Comparison of ENCODE assay signal across 9 mouse cellular contexts in the genomic region with DNA sequence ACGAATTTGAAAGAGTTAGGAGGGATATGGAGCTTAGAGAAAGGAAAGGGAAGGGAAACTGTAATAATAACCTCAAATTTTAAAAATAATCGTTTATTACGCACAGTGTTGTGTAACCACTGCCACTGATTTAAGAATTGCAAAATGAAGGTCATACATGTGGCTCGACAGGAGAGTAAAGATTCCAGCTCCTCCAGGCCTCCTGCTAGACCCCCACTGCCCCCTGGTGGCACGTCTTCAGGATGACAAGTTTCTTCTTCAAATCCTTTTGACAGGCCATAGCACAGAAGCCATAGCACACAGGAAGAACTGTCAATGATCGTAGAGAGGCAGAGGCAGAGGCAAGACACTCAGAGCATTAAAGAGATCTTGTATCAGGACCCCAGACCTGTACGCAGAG. TPM values are rescaled to one million over a fixed set of nuclear protein-coding genes. Genes with fewer than 3 reads are reported as not detected.
DNase-seq lines count a peak whose midpoint lies in the region; ATAC-seq lines count a peak whose summit lies in the region.
"Had no signal": no experiment of that assay in that cellular context is flagged by ENCODE, and none has a peak within 500 bp of the region (broad histone marks: within the 10 kb centered on the region; RNA-seq: fewer than 3 reads in every experiment).

No protein-coding gene starts in this region.

- ATAC-seq in midbrain, embryonic 16.5 days, result no peak

- no peaks in the 10 kb centered on the region for H3K27me3 ChIP-seq in midbrain, embryonic 10.5 days (ENCODE audit: low read depth, poor library complexity, severe bottlenecking)
- no peaks in the 10 kb centered on the region for H3K27me3 ChIP-seq in midbrain, embryonic 16.5 days (ENCODE audit: control insufficient read depth, insufficient read depth, low read depth, low read length)
- H3K27me3 ChIP-seq: embryonic facial prominence, embryonic 12.5 days had no signal

- no peak overlapping the region for H3K4me2 ChIP-seq in midbrain, embryonic 16.5 days (ENCODE audit: low read length)
- H3K4me2 ChIP-seq: embryonic facial prominence, embryonic 12.5 days had no signal

- 36% methylated on average over 7 of the region's 7 CpGs for WGBS in midbrain, embryonic 10.5 days
- 32% methylated on average over 7 of the region's 7 CpGs for WGBS in midbrain, embryonic 16.5 days

- H3K4me3 ChIP-seq in midbrain, embryonic 10.5 days, result no peak overlapping the region
- no peak overlapping the region for H3K4me3 ChIP-seq in midbrain, embryonic 16.5 days (ENCODE audit: low read depth, low read length)
- H3K4me3 ChIP-seq: embryonic facial prominence, embryonic 12.5 days had no signal

- no peaks in the 10 kb centered on the region for H3K9me3 ChIP-seq in midbrain, embryonic 10.5 days (replicated peaks)
- H3K9me3 ChIP-seq in midbrain, embryonic 16.5 days (replicated peaks; ENCODE audit: control insufficient read depth, low read length, poor library complexity, severe bottlenecking), result no peaks in the 10 kb centered on the region
- H3K9me3 ChIP-seq: embryonic facial prominence, embryonic 12.5 days had no signal

- H3K36me3 ChIP-seq in midbrain, embryonic 10.5 days, result no peaks in the 10 kb centered on the region
- no peaks in the 10 kb centered on the region for H3K36me3 ChIP-seq in midbrain, embryonic 16.5 days (ENCODE audit: control insufficient read depth, insufficient read depth, low read length)
- H3K36me3 ChIP-seq: embryonic facial prominence, embryonic 12.5 days had no signal

- peak; percentile 76 for DNase-seq in midbrain, embryonic 10.5 days (ENCODE audit: low spot score)
- peak; percentile 77 to 88 for DNase-seq in cerebellum, postnatal 14 days
- peak; percentile 80 for DNase-seq in gastrocnemius, postnatal 14 days
- DNase-seq in kidney, adult 8-10 months, result peak; percentile 42 to 71
- peak; percentile 80 for DNase-seq in left cerebral cortex, postnatal 4 days
- peak; percentile 74 for DNase-seq in neural tube, embryonic 10.5 days (ENCODE audit: extremely low spot score, low spot score)
- peak; percentile 68 for DNase-seq in testis, postnatal 14 days (ENCODE audit: low spot score)

- intact Hi-C loops in gastrocnemius, postnatal 14 days (cut with DNase I; ENCODE audit: low total_unique reads), result loop anchor here (5.0 kb wide), 1 partner anchor 207 kb away; no protein-coding TSS in a partner anchor
- intact Hi-C loops in left cerebral cortex, postnatal 4 days (cut with DNase I), result loop anchor here (10.0 kb wide), 1 partner anchor 205 kb away; no protein-coding TSS in a partner anchor

- H3K27ac ChIP-seq in midbrain, embryonic 10.5 days (replicated peaks), result no peak overlapping the region
- H3K27ac ChIP-seq in midbrain, embryonic 16.5 days (ENCODE audit: low read length), result no peak overlapping the region
- H3K27ac ChIP-seq: embryonic facial prominence, embryonic 12.5 days had no signal

- H3K9ac ChIP-seq in midbrain, embryonic 16.5 days (ENCODE audit: low read depth, low read length), result no peak overlapping the region
- H3K9ac ChIP-seq: embryonic facial prominence, embryonic 12.5 days had no signal

- H3K4me1 ChIP-seq in midbrain, embryonic 10.5 days, result no peaks in the 10 kb centered on the region
- no peaks in the 10 kb centered on the region for H3K4me1 ChIP-seq in midbrain, embryonic 16.5 days (ENCODE audit: control insufficient read depth, insufficient read depth, low read length)
- H3K4me1 ChIP-seq: embryonic facial prominence, embryonic 12.5 days had no signal

RNA-seq across cellular contexts. Expression of gene Olfr283, which starts 9.1 kb away (rescaled TPM):
- polyA plus RNA-seq in midbrain, embryonic 10.5 days (2016; fragmentation: Nextera tagmentation; extraction: Ambion mirVana), result not detected in 2 replicates
- not detected in 2 replicates for polyA plus RNA-seq in midbrain, embryonic 16.5 days (2015; fragmentation: Nextera tagmentation; extraction: Ambion mirVana)
- total RNA-seq in gastrocnemius, postnatal 14 days (2021), result not detected
- not detected for total RNA-seq in left cerebral cortex, postnatal 4 days (2021)

RNA-seq across cellular contexts. Expression of gene Olfr282, which starts 41.2 kb away (rescaled TPM):
- not detected in 2 replicates for polyA plus RNA-seq in midbrain, embryonic 10.5 days (2016; fragmentation: Nextera tagmentation; extraction: Ambion mirVana)
- not detected in 2 replicates for polyA plus RNA-seq in midbrain, embryonic 16.5 days (2015; fragmentation: Nextera tagmentation; extraction: Ambion mirVana)
- not detected for total RNA-seq in gastrocnemius, postnatal 14 days (2021)
- not detected for total RNA-seq in left cerebral cortex, postnatal 4 days (2021)
- polyA plus RNA-seq: embryonic facial prominence, embryonic 12.5 days had no signal

RNA-seq across cellular contexts. Expression of gene Olfr284, which starts 49.0 kb away (rescaled TPM):
- not detected in 2 replicates for polyA plus RNA-seq in midbrain, embryonic 10.5 days (2016; fragmentation: Nextera tagmentation; extraction: Ambion mirVana)
- polyA plus RNA-seq in midbrain, embryonic 16.5 days (2015; fragmentation: Nextera tagmentation; extraction: Ambion mirVana), result not detected in 2 replicates
- total RNA-seq in gastrocnemius, postnatal 14 days (2021), result not detected
- not detected for total RNA-seq in left cerebral cortex, postnatal 4 days (2021)
- polyA plus RNA-seq: embryonic facial prominence, embryonic 12.5 days had no signal
